Mouse (Mus musculus) liver, embryonic 16.5 days (tissue): Measurements from ENCODE around the gene Ifng. TPM values are rescaled to one million over a fixed set of nuclear protein-coding genes. Genes with fewer than 3 reads are reported as not detected.

ENCODE experiments used
- ATAC-seq: fragments of 200-750 bp; cut with Nextera tagmentation; 2 replicates; pipeline ENCODE4 v1.8.0; 2017; ENCODE audit warnings: low read depth, mild to moderate bottlenecking, moderate number of reproducible peaks, moderate library complexity
- H3K27ac ChIP-seq: fragments of 300-500 bp; sonication (generic); 2 replicates; pipeline ENCODE4 v1.5.1; 2014; ENCODE audit warnings: mild to moderate bottlenecking, low read length
- H3K27me3 ChIP-seq: fragments of 300-500 bp; sonication (generic); 2 replicates; pipeline ENCODE4 v1.6.1; 2014; ENCODE audit warnings: low read depth, low read length, mixed read lengths; ENCODE audit not compliant: control insufficient read depth, insufficient read depth
- H3K36me3 ChIP-seq: fragments of 300-500 bp; sonication (generic); 2 replicates; pipeline ENCODE4 v1.6.1; 2014; ENCODE audit warnings: mild to moderate bottlenecking; ENCODE audit not compliant: control insufficient read depth, insufficient read depth
- H3K4me1 ChIP-seq: fragments of 300-500 bp; sonication (generic); 2 replicates; pipeline ENCODE4 v1.6.1; 2014; ENCODE audit warnings: low read depth, low read length, mixed read lengths; ENCODE audit not compliant: control insufficient read depth
- H3K4me2 ChIP-seq: fragments of 300-500 bp; sonication (generic); 2 replicates; pipeline ENCODE4 v1.6.1; 2014; ENCODE audit warnings: low read depth, low read length, mixed read lengths
- H3K4me3 ChIP-seq: fragments of 300-500 bp; sonication (generic); 2 replicates; pipeline ENCODE4 v1.5.1; 2014; ENCODE audit warnings: low read depth, mild to moderate bottlenecking, low read length
- H3K9ac ChIP-seq: fragments of 300-500 bp; sonication (generic); 2 replicates; pipeline ENCODE4 v1.6.1; 2014; ENCODE audit warnings: low read depth, low read length
- H3K9me3 ChIP-seq: fragments of 300-500 bp; sonication (generic); replicated peaks from 2 replicates; pipeline ENCODE4 v1.6.1; 2016; ENCODE audit warnings: low read length; ENCODE audit not compliant: control insufficient read depth
- WGBS: fragments of 180-500 bp; shearing (Covaris S2); extraction: QIAGEN DNeasy Blood & Tissue Kit; methylation state at CpG from one replicate; pipeline ENCODE4 v1.1.7; 2014; ENCODE audit not compliant: insufficient replicate concordance; 5-methylcytosine and 5-hydroxymethylcytosine counted together
- polyA plus RNA-seq: library from polyadenylated mRNA; unstranded; fragments of >200 nt; fragmentation: Nextera tagmentation; extraction: Ambion mirVana; gene quantifications from 2 replicates; pipeline ENCODE4 v1.2.1, GENCODE M21; 2015

The Ifng gene
- not detected in 2 replicates for polyA plus RNA-seq

- no peak within 1 kb of the TSS for H3K9ac ChIP-seq
- H3K27ac ChIP-seq, result no peak within 1 kb of the TSS
- WGBS, result 66% methylated on average over 11 of the region's 11 CpGs
- ATAC-seq, result no peak
- no peaks in the 10 kb centered on the region for H3K9me3 ChIP-seq
- no peak within 1 kb of the TSS for H3K4me3 ChIP-seq
- H3K36me3 ChIP-seq, result no peaks in the 10 kb centered on the region
- H3K27me3 ChIP-seq, result no peaks in the 10 kb centered on the region
- H3K4me2 ChIP-seq, result no peak within 1 kb of the TSS
- no peaks in the 10 kb centered on the region for H3K4me1 ChIP-seq
These were observed at the start of gene Ifng for GRCm38 (mm10) chr10:118440742-118441240. Gene Ifng, plus strand, starts transcription at chr10:118441046.

- Histone ChIP-seq H3K36me3 (no peaks in the 10 kb centered on the region), H3K4me1 (no peaks in the 10 kb centered on the region), H3K4me3 (no peak overlapping the region), H3K4me2 (no peak overlapping the region), H3K27me3 (no peaks in the 10 kb centered on the region), H3K9me3 (no peaks in the 10 kb centered on the region), H3K9ac (no peak overlapping the region), H3K27ac (no peak overlapping the region)
- WGBS, result 76% methylated on average over 16 of the region's 16 CpGs
- no peak for ATAC-seq
These were observed 40.9 kb upstream of the Ifng start for GRCm38 (mm10) chr10:118399917-118400316.

- H3K4me3 ChIP-seq, result no peak overlapping the region
- H3K4me2 ChIP-seq, result no peak overlapping the region
- no peaks in the 10 kb centered on the region for H3K4me1 ChIP-seq
- ATAC-seq, result no peak
- H3K27ac ChIP-seq, result no peak overlapping the region
- no peaks in the 10 kb centered on the region for H3K36me3 ChIP-seq
- H3K9me3 ChIP-seq, result no peaks in the 10 kb centered on the region
- 31% methylated on average over 5 of the region's 5 CpGs for WGBS
- H3K9ac ChIP-seq, result no peak overlapping the region
- H3K27me3 ChIP-seq, result no peaks in the 10 kb centered on the region
These were observed 34.2 kb upstream of the Ifng start for GRCm38 (mm10) chr10:118406463-118407221.

- Histone ChIP-seq H3K9me3 (no peaks in the 10 kb centered on the region), H3K36me3 (no peaks in the 10 kb centered on the region), H3K9ac (no peak overlapping the region), H3K4me3 (no peak overlapping the region), H3K27me3 (no peaks in the 10 kb centered on the region), H3K4me2 (no peak overlapping the region), H3K4me1 (no peaks in the 10 kb centered on the region), H3K27ac (no peak overlapping the region)
- ATAC-seq, result no peak
These were observed 29.5 kb upstream of the Ifng start for GRCm38 (mm10) chr10:118411377-118411776.

- Histone ChIP-seq H3K4me2 (no peak overlapping the region), H3K27ac (no peak overlapping the region), H3K9me3 (no peaks in the 10 kb centered on the region), H3K4me3 (no peak overlapping the region), H3K27me3 (no peaks in the 10 kb centered on the region), H3K4me1 (no peaks in the 10 kb centered on the region), H3K9ac (no peak overlapping the region), H3K36me3 (no peaks in the 10 kb centered on the region)
- ATAC-seq, result no peak
- 57% methylated on average over 5 of the region's 5 CpGs for WGBS
These were observed 28.1 kb upstream of the Ifng start for GRCm38 (mm10) chr10:118412774-118413173.

GRCm38 (mm10) chr10:118419000-118419425 is 21.8 kb upstream of the Ifng start:
- Histone ChIP-seq H3K36me3 (no peaks in the 10 kb centered on the region), H3K9ac (no peak overlapping the region), H3K4me3 (no peak overlapping the region), H3K9me3 (no peaks in the 10 kb centered on the region), H3K4me1 (no peaks in the 10 kb centered on the region), H3K27ac (no peak overlapping the region), H3K27me3 (no peaks in the 10 kb centered on the region), H3K4me2 (no peak overlapping the region)
- 18% methylated on average over 7 of the region's 7 CpGs for WGBS
- ATAC-seq, result no peak

GRCm38 (mm10) chr10:118420896-118421295 is 19.9 kb upstream of the Ifng start:
- Histone ChIP-seq H3K4me3 (no peak overlapping the region), H3K4me1 (no peaks in the 10 kb centered on the region), H3K4me2 (no peak overlapping the region), H3K27me3 (no peaks in the 10 kb centered on the region), H3K9me3 (no peaks in the 10 kb centered on the region), H3K36me3 (no peaks in the 10 kb centered on the region), H3K9ac (no peak overlapping the region), H3K27ac (no peak overlapping the region)
- no peak for ATAC-seq

- H3K36me3 ChIP-seq, result no peaks in the 10 kb centered on the region
- H3K27ac ChIP-seq, result no peak overlapping the region
- H3K4me1 ChIP-seq, result no peaks in the 10 kb centered on the region
- WGBS, result 60% methylated on average over 6 of the region's 6 CpGs
- no peaks in the 10 kb centered on the region for H3K27me3 ChIP-seq
- H3K9ac ChIP-seq, result no peak overlapping the region
- ATAC-seq, result no peak
- no peak overlapping the region for H3K4me3 ChIP-seq
- H3K9me3 ChIP-seq, result no peaks in the 10 kb centered on the region; the same call in 1 of the 2 replicates
- H3K4me2 ChIP-seq, result no peak overlapping the region
These were observed 5.3 kb upstream of the Ifng start for GRCm38 (mm10) chr10:118435501-118435900.

GRCm38 (mm10) chr10:118441898-118442297 is 1.1 kb downstream of the Ifng start:
- ATAC-seq, result no peak
- no peaks in the 10 kb centered on the region for H3K27me3 ChIP-seq
- H3K4me2 ChIP-seq, result no peak overlapping the region
- no peaks in the 10 kb centered on the region for H3K36me3 ChIP-seq
- no peak overlapping the region for H3K9ac ChIP-seq
- no peaks in the 10 kb centered on the region for H3K4me1 ChIP-seq
- 62% methylated on average over 3 of the region's 3 CpGs for WGBS
- H3K4me3 ChIP-seq, result no peak overlapping the region
- no peaks in the 10 kb centered on the region for H3K9me3 ChIP-seq
- H3K27ac ChIP-seq, result no peak overlapping the region
